Mouse (Mus musculus) MEL (cell line): ENCODE measurements around the gene Gm21060.

Experiments
- CHD2 ChIP-seq: IDR thresholded peaks from 2 replicates; pipeline ENCODE4 v1.6.1; 2011; ENCODE audit warnings: low read length, improper control_type of control experiment
- CTCF ChIP-seq, 3 experiments: IDR thresholded peaks in 2 of 3; conservative IDR thresholded peaks in 1 of 3; 2 replicates each; pipeline ENCODE4 v1.5.1; 2011 to 2012; ENCODE audit warnings: low read length in 3 of 3, low read depth in 2 of 3, mild to moderate bottlenecking in 2 of 3, improper control_type of control experiment in 1 of 3, inconsistent platforms in 1 of 3, mixed read lengths in 1 of 3, moderate library complexity in 1 of 3; ENCODE audit not compliant: control insufficient read depth in 1 of 3, insufficient read depth in 1 of 3, poor library complexity in 1 of 3, severe bottlenecking in 1 of 3
- EP300 ChIP-seq, 2 experiments: IDR thresholded peaks; 2 replicates each; pipeline ENCODE4 v1.6.1; 2011; ENCODE audit warnings: improper control_type of control experiment in 2 of 2, low read length in 2 of 2, low read depth in 1 of 2, mild to moderate bottlenecking in 1 of 2
- MYC ChIP-seq: IDR thresholded peaks from 2 replicates; pipeline ENCODE4 v1.6.1; 2011; ENCODE audit warnings: low read depth, mild to moderate bottlenecking, low read length, improper control_type of control experiment, moderate library complexity
- POLR2A ChIP-seq, 2 experiments: IDR thresholded peaks; 2 replicates each; pipeline ENCODE4 v1.6.1; 2011 to 2012; ENCODE audit warnings: low read length in 2 of 2, mild to moderate bottlenecking in 2 of 2, control low read depth in 1 of 2, improper control_type of control experiment in 1 of 2, low read depth in 1 of 2, moderate library complexity in 1 of 2; ENCODE audit not compliant: control insufficient read depth in 1 of 2, insufficient read depth in 1 of 2, poor library complexity in 1 of 2
- TAL1 ChIP-seq: IDR thresholded peaks from 2 replicates; pipeline ENCODE4 v1.6.1; 2012; ENCODE audit warnings: mild to moderate bottlenecking, inconsistent platforms, low read length, moderate library complexity, mixed read lengths
- UBTF ChIP-seq: IDR thresholded peaks from 2 replicates; pipeline ENCODE4 v1.6.1; 2012; ENCODE audit warnings: low read depth, mild to moderate bottlenecking, inconsistent platforms, low read length, improper control_type of control experiment, moderate library complexity, borderline replicate concordance; ENCODE audit not compliant: insufficient read depth
- USF2 ChIP-seq, 2 experiments: IDR thresholded peaks; 2 replicates each; pipeline ENCODE4 v1.6.1; 2011 to 2012; ENCODE audit warnings: improper control_type of control experiment in 2 of 2, low read length in 2 of 2, borderline replicate concordance in 1 of 2, inconsistent platforms in 1 of 2, low read depth in 1 of 2, mild to moderate bottlenecking in 1 of 2; ENCODE audit not compliant: insufficient read depth in 1 of 2

DNA sequence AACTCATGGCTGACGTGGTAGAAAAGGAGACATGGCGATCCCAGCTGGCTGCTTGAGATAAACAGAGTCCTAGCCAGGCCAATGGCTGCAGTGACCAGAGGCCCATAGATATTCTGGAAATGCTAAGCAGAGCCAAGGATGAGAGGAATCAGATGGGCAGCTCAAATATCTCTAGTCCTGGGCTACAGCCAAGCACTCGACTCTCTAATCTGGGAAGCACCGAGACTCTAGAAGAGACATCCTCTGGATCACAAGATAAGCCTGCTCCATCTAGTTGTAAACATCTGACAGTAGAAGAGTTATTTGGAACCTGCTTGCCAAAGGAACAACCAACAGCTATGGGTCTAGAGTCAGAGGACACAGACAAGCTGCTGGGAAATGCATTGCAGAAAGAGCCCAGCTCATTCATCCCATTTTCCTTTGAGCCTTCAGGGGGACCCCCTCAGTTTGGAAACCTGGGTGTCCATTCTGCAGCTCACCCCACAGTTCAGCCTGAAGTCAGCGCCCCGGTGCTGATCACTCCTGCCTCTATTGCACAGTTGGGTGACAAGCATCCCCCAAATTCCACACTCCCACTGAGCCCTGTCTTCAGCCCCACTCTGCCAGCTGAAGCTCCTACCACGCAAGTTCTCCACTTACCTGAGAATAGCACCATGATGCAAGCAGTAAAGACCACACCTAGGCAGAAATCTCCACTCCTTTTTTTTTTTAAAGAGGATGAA, 40.5 kb downstream of the Gm21060 start:
- TF ChIP-seq CTCF (IDR thresholded peaks at IDR 0.05 in 2 of 3, conservative IDR thresholded peaks at IDR 0.05 in 1 of 3; ENCODE audit: control insufficient read depth in 1 of 3, insufficient read depth in 1 of 3, low read depth in 2 of 3, low read length in 3 of 3, poor library complexity in 1 of 3, severe bottlenecking in 1 of 3): no peak
- TF ChIP-seq CHD2: no peak
- TF ChIP-seq MYC: no peak
- no peak for TF ChIP-seq POLR2A (IDR thresholded peaks at IDR 0.05; ENCODE audit: control insufficient read depth in 1 of 2, insufficient read depth in 1 of 2, low read depth in 1 of 2, low read length in 2 of 2, poor library complexity in 1 of 2)
- TF ChIP-seq USF2 (IDR thresholded peaks at IDR 0.05; ENCODE audit: borderline replicate concordance in 1 of 2, insufficient read depth in 1 of 2, low read depth in 1 of 2, low read length in 2 of 2): no peak
- TF ChIP-seq EP300 (IDR thresholded peaks at IDR 0.05; ENCODE audit: low read depth in 1 of 2, low read length in 2 of 2): peak; percentile 64 to 66
- no peak for TF ChIP-seq TAL1
- TF ChIP-seq UBTF: no peak
